Mouse (Mus musculus) urinary bladder, postnatal 14 days (tissue): ENCODE results near the gene Cdk17.

Source experiments
- DNase-seq: peaks from one replicate; pipeline ENCODE4 v3.0.0; 2021; ENCODE audit warnings: low spot score

Cdk17 gene

DNA sequence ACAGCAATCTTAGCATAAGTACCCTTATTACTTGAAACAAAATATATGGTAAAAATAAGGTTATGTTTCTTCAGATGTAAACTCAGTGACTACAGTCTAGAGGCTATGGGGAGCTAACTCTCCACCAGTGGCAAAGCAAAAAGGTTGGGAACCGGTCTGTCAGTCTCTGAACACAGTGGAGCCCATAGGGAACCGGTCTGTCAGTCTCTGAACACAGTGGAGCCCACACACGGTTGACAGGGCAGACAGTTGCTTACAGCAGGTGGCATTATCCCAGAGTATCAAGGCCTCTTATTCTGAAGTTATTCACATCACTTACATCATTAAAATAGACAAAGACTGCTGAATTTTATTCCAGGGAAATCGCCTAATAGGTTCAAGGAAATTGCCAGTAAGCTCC is 70.8 kb downstream of the Cdk17 start:
- DNase-seq = no peak

DNA sequence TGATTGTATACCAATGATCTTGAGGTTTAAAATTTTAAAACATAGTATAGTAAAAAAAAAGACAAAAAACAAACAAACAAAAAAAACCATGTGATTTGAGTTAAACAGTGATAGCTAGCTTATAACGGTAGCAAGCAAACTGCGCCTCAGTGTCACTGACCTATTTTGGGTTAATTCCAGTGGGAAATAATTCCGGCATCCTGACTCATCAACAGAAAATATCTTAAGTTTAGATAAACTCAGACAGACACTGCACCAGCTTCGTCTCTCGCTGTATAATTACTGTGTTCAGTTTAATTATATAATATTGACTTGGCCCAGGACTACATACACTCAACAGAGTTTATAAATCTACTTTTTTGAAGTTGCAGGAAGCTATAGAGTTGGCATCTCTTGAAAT is 71.2 kb downstream of the Cdk17 start:
- no peak for DNase-seq

DNA sequence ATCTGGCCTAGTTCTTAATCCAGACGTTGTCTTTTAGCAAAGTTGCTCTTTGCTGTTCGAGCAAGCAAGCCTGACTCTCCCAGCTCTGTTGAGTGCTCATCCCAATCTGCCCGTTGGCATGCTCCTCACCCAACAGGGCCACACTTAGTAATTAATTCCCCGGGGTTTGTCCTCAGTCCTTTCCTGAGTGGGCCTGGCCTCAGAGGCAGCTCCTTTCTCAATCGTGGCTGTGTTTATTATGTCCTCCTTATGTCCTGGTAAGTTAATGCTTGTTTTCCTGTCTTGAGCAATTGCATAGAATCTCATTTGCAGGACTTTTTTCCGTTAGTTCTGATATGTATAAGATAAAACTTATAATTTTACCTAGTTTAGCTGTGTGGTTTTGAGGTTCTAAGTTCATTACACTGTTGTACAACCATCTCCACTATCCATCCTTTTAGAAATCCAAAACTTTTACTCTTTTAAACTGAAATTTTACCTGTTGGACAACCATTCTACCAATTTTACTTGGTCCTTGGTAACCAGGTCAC is 73.1 kb downstream of the Cdk17 start:
- no peak for DNase-seq

DNA sequence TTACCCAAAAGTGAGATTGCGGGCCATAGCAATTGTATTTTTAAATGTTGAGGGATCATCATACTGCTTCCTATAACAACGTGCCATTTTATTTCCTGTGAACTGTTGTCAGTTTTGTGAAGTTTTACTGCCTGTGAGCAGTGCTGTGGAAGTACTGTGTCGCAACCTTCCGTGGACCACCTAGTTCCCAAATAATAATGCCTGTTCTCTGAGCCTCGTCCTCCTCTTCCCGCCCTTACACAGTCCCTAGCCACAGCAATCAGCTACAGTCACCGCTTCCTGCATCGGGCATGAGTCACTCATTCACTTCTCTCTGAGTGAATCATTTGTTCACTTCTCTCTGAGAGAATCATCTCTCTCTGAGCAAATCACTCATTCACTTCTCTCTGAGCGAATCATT is 74.0 kb downstream of the Cdk17 start:
- DNase-seq = no peak

DNA sequence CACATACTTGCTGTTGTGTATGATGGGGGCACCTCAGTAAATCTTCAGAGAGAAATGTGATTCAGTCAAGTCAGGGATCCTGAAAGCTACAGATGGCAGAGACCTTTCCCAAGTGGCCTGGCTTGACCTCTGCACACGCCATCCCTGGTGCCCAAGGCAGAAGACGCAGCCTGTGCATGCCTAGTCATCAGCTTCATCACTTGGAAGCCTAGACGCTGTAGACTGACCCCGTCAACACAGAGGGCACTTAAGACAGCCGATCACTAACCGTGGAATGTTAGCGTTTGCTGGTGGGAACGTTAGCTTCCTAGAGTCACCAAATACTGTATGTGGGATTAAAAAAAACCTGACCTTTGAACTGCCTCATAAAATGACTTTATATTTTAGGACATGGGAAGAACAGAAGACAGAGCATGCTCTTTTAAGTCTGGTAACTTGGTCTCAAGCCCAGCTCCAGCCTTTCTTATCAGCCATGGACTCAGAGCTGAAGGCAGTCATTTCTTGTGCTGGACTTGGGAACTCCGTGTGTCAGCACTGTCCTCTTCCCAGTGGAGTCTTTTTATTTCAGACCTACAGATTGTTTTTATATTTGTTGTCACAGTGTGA is 78.6 kb downstream of the Cdk17 start:
- DNase-seq = no peak

DNA sequence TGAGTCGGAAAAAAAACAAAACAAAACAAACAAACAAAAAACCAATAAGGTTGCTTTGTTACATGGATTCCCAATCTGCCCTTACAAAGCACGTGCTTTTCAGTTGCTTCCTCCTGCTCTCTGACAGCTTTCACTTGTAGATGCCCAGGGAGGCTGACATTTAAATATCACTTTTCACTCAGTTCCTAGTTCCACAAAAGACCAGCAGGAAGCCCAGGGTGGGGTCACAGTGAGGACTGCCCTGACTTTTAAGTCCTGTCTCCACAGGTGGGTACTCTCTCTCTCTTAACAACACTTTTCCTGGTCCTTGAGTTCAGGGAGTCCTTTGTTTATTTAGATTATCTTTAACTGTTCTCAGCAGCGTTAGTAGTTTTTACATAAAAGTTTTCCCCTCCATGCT is 81.5 kb downstream of the Cdk17 start:
- DNase-seq = no peak

DNA sequence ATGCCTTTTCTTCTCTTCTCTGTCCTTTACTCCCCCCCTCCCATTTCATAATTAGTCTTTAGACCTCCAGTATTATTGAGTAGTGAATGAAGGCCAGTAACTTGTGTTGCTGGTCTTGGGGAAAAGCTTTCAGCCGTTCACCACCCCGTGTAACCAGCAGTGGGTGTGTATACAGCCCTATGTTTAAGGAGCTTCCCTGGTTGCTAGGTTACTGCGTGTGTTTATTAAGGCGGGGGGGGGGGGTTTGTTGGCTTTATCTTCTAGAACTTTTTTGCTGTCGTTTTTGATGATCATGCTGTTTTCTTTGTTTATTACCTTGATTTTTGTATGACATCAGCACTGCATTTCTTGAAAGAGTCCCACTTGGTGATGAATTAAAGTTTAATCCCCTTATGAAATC is 82.2 kb downstream of the Cdk17 start:
- no peak for DNase-seq

DNA sequence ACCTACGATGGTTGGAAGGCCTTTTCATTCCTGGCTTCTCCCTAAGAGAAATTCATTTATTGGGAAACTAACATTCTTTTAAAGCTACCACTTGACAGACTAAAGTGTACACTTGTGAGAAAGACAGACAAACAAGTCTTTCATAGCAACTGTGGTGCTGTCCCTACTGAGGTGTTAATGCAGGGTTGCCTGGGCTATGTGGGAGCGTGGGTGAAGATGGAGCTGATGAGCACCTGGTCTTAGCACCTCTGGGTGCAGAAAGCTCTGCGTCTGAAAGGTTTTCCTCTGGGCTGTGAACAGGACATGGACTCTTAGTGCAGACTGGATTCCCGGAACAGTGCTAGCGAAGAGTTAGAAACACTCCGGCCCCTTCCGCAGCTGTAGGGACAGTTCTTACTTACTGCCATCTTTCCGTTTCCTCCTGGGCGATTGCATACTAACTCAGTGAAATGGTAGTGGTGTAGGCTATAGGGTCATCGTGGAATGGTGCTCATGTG is 83.6 kb downstream of the Cdk17 start:
- DNase-seq = no peak

DNA sequence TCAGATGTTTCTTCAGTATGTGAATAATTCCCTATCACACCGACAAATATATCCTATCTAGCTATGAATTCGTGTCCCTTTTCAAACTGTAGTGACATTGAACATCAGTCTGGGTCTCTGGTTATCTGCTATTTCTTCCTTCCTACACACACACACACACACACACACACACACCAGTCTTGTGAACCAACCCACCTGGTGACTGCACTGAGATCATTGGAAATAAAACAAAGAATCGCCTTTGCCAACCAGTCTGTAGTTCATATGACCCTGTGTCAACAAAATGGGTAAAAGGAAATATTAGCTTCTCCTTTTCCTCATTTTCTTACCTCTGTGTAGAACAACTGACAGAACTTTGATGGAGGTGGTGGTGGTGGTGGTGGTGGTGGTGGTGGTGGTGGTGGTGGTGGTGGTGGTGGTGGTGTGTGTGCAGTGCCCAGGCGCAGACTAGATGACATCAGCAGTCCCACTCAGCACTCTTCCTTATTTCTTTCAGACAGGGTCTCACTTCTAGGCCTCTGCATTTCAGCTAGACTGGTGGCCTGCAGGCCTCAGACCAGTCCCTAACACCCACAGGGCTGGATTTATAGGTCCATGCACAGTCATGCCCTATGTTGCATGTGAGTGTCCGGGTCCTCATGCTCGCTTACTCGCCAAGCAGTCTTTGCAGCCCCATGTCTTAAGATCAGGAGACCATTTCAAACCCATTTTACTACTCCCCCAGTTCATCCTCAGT is 85.7 kb downstream of the Cdk17 start:
- DNase-seq = no peak

DNA sequence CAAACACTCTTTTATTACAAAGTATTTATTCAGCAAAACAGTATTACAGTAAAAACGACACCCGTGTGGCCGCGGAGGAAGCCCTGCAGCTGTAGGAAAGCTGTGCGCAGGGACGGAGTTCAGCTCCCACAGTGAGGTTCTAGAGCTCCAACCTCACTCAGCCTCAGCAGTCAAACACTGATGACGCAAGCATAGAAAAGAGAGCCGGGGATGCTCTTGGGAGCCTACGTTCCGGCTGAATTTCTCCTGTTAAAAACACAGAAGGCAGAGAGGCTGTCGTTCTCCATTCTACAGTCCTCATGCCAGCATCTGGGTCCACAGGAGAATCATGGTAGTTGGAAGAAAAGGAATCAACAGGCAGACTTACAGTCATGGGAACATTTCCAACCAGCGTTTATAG is 86.7 kb downstream of the Cdk17 start:
- no peak for DNase-seq

DNA sequence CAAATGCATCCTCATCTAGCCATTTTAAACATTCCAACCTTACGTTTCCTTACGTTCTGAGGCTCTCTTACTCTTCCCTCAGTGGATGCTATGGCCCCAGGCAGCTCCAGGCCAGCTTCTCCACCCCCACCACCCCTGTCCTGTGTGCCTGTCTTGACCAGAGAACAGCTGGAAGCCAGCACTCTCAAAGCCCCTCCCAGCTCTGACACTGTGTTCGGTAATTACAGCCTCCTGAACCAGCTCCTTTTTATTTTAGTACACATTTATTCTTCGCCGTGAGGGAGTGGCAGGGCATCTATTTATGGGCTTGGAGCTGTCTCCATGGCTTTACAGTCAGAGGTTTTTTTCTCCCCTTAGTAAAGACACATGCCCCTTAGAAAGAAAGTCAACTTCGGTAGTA is 87.2 kb downstream of the Cdk17 start:
- no peak for DNase-seq

DNA sequence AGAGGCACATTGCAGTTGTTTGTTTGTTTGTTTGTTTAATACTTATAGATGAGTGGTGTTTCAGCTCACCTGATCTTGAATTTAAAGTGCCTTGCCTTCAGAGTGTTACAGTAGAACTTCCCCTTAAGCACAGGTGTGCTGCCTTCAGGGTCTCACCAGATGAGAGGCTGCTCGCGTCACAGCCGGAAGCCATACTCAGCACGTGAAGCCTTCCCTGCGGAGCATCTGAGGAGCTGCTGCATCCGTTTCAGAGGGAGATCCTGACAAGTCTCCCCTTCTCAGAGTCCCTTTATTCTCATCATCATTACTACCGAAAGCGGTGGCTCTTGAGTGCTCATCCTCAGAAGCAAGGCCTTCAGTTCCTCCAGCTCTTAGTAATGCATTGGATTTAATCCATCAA is 87.7 kb downstream of the Cdk17 start:
- DNase-seq = no peak

DNA sequence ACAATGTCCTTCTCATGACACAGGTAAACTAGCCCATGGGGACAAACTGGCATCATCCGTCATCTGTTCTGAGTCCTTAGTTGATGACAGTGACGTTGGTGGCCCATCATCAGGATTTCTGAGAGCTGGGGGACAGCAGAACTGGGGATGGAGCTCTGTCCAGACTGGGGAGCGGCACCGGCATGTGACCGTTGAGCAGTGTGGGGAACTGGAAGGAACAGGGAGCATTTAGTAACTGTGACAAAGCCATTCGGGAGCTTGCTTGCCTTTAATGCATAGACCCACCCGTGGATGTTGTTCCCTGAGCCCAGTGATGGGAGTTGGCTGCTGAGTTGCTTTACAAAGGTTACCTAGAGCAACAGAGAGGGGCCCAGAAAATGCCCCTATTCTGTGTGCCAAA is 89.2 kb downstream of the Cdk17 start:
- no peak for DNase-seq

DNA sequence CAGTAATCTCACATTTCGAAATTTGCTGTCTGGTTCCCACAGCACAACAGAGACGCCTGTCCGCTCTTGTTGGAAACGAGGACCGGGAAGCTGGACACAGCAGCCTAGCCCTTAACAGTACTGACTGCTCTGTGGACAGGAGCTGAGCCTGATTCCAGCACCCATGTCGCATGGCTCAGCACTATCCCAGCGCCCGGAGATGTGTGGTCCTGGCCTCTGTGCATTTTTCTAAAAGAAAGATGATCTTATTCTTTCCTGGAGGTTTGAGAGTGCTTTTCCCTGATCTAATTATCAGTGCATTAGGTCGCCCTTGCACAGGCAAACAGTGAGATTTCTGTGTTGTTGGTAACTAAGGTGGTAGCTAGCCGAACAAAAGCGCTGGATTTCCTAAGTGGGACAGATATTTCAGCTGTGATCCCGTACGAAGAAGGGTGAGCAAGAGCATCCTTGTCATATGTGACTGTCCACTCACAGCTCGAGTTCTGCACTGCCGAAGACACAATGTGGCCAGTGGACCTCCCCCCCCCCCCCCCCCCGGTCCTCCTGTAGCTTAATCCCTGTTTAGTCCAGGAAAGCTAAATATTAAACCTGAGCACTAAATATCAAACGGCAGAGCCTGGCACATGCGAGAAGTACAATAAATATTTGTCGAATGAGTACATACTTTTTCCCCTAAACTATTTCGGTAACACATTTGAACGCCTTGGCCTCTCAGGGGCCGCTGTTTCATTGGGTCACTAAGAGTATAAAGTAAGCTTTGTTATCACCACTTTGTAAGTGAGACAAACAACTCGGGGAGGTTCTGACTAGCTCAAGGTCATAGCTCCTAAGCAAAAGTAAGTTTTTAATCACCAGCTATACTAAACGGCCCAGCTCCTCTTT is 90.0 kb downstream of the Cdk17 start:
- DNase-seq = no peak

DNA sequence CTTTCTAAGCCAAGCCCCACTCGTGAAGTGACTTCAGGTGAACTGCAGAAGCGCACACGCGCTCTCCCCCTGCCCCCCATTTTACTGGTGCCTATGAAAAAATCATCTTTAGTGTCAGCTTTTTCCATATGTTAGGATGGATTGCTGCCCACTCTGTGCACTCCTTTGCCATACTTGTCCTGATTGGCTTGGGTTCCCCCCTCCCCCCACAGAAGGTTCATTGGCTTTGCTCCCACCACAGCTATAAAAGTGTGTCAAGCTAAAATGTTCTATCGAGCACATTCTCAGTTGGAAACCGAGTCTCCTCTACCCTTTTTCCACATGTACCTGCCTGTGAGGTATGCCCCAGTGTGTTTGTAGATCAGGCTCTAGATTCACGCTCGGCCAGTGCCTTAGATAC is 90.8 kb downstream of the Cdk17 start:
- no peak for DNase-seq

DNA sequence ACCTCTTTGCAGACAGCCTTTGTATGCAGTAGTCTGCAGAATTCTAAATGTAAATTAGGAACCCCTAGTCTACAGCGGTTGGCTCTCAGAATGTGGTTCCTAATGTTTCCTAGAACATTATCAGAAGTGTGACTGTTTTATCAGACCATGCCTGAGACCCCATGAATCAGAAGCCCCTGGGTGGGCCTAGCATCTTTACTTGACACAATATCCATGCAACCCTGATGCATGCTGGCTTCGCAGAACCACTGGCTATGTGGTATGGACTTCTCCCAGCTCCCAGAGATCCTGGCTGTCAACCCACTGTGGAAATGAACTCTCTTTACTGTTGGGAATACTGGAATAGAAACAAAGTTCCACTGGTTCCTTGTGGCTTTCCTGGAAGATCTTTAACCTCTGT is 92.0 kb downstream of the Cdk17 start:
- no peak for DNase-seq

DNA sequence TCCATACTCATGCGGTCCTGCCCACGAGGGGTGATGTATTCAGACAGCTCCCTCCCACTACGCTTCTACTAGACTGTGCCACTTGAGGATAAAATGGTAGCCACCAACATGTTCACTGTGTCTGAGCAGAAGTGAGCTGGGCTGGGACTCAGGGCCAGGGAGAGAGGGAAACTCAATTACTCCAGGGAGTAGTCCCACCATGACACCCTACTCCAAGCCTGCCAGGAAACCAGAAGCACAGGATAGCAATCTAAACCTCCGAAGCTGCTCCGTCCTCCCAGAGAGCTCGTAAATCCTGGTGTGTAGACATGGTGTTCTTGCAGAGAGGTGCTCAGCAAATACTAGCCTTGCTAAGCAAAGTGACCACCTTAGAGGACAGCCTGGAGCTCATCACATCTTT is 92.5 kb downstream of the Cdk17 start:
- no peak for DNase-seq

DNA sequence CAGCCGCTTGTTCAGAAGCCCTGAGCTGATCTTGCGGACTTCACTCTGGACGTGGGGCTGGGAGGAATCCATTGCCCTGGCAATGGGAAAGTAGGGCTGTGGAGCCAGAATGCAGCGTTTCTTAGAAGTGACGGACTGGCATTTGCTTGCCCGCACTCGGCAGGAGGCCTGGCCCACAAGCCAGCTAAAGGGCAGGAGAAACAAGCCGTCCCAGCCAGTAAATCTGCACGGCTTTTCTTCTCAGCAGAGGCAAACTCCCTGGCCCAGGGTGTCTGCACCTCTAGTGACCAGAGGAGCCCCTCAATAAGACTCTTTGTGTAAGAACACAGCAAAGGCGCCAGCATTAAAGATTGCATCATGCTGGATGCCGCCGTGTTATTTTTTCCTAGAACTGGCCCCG is 94.6 kb downstream of the Cdk17 start:
- DNase-seq = no peak

DNA sequence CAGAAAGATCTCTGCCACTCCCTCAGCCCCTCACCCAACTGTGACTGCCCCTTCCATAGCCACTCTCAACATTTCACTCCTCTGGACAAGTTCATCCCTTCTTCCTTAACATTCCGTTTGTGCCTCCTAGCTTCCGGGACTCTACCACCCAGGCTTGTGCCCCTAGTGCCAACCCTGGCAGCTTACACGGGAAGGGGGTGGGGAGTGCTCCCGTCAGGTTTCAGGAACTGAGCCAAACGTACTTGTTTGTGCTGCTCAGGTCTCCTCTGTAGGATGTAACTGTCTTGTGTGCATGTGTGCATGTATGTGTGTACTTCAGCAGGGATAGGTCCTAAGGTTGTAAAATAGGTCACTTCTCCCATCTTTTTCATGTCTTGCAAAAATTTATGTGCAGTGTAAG is 99.2 kb downstream of the Cdk17 start:
- DNase-seq = no peak

DNA sequence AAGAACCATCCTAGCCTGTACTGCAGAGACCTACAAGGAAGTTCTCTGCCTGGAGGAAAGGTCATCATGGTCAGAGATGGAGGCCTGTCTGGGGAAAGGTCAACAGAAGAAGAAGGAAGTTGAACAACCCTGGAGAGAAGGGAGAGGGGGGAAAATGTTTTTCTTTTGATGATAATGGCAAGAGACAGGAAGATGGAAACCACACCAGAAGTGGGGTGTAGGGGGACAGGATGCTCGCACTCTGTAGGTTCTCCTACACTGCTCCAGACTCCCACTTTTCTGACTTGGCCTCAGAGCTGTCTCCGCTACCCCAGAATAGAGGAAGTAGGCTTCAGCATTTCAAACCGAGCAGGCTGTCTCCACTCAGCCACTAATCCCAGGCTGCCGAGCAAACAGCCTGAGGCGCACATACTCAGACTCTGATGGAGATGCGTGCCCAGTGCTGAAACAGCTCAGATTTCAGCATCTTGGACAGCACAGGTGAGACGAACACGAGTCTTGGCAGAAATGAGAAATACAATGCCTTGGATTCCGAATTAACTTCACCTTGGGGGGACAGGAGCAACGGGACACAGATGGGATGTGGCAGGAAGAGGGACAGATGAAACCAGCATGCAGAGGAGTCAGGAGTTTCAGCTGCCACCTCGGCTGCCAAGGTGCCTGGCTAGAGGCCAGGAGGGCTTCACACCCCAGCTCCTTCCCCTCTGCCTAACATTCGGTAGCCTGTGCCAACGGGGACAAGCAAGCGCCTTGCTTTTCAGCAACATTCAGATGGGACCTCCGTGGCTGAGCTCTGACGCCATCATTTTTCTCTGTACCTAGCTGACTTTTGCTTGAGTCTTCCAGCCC is 100.7 kb downstream of the Cdk17 start:
- DNase-seq = peak; percentile 49

DNA sequence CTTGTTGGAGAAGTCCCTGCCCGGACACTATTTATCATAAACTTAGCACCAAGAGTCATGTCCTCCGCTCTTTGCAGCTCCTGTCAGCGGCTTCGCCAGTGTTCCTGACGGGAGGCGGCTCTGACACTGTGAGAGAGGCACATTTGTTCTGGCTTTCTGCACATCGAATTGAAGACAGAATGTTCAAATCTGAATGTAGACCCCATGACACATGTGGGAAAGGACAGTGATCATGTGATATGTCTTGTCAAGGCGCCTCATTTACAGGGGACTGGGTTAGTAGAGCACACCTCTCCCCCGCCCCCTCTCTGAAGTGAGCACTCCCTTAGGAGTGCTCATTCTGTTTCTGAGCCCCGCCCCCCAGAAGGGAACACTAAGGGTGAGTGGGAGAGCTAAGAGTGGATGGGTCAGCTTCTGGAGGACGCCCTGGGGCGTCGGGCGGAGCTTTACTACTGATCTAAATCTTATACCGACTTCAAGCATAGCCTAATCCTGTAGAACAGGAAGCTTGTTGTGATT is 101.4 kb downstream of the Cdk17 start:
- DNase-seq = peak; percentile 74

DNA sequence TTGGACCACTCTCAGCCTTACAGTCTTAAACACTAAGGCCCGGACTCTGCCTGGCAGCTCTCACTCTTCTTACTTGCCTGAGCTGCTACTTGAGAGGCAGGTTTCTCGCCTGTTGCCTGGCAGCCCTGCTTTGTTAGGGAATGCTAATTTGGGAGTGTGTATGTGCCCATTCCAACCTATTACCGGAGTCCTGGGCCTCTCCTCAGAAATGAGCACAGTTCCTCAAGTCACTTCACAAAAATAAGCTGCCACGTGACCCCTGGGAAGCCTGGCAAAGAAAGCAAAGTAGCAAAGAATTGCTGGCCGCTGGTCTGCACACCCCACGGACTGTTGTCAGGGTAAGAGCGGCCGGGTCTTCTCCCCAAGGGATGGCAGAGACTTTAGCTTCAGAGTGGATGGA is 102.8 kb downstream of the Cdk17 start:
- no peak for DNase-seq
